Mouse (Mus musculus): ENCODE data around the gene Hcrtr2. TPM values are rescaled to one million over a fixed set of nuclear protein-coding genes. Genes with fewer than 3 reads are reported as not detected.

The Hcrtr2 gene
- polyA plus RNA-seq (2015; fragmentation: Nextera tagmentation; extraction: Ambion mirVana), result 1.5 and 2.1 TPM in 2 replicates

DNA sequence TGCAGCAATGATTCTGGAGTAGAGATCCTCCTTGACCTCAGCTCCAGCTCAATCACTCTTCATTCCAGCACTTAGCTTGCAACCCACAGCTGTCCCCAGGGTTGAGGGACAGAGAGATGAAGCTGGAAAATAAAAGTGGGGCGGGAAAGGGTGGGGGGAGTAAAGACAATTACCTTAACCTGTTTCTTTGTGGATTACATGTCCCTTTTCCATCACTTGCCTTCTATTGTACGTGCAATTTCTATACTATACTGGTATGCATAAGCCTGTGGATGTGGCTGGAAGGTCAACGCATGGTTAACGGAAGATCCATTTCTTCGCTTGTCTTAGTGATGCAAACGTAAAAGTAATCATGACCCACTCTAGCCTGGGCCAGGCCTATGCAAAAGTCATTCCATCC is at the start of gene Hcrtr2:
TSS of gene Hcrtr2 (minus strand) at position 101 of the 400 bp plus-strand sequence.
- peak within 1 kb of the TSS; percentile 52 for H3K4me3 ChIP-seq
- no peaks in the 10 kb centered on the region for H3K9me3 ChIP-seq
- H3K27ac ChIP-seq, result no peak within 1 kb of the TSS
- H3K9ac ChIP-seq, result peak within 1 kb of the TSS; percentile 58
- peaks cover 45% of the 10 kb centered on the region for H3K27me3 ChIP-seq
- WGBS, result 70% methylated on average over 6 of the region's 6 CpGs
- no peaks in the 10 kb centered on the region for H3K36me3 ChIP-seq
- no peak for ATAC-seq (ENCODE audit: insufficient number of reproducible peaks, insufficient read depth, low FRiP score, low TSS enrichment, low read depth)
- peaks cover 9% of the 10 kb centered on the region for H3K4me1 ChIP-seq
- peak within 1 kb of the TSS; percentile 90 for H3K4me2 ChIP-seq

DNA sequence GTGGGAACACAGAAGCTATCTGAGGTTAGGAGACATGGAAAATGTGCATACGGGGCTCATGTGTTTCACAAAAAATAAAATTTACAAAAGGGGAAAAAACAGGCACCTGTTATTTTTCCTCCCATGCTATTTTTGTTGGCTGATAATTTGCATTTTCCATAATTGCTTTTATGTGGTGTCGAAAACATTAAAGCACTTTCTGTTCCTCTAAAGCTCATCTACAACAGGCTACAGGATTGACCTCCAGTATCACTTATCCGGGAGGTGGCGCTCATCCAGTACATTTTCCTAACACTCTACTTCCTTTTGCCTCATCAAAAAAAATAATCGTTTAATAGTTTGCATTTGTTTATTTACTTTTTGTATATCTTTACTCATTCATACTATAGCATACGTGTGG is 41.2 kb upstream of the Hcrtr2 start:
- Histone ChIP-seq H3K27ac (no peak overlapping the region), H3K9ac (no peak overlapping the region), H3K4me3 (no peak overlapping the region), H3K4me1 (no peaks in the 10 kb centered on the region), H3K9me3 (no peaks in the 10 kb centered on the region), H3K4me2 (no peak overlapping the region), H3K27me3 (no peaks in the 10 kb centered on the region), H3K36me3 (no peaks in the 10 kb centered on the region)
- 87% methylated on average over 6 of the region's 6 CpGs for WGBS
- no peak for ATAC-seq (ENCODE audit: insufficient number of reproducible peaks, insufficient read depth, low FRiP score, low TSS enrichment, low read depth)

DNA sequence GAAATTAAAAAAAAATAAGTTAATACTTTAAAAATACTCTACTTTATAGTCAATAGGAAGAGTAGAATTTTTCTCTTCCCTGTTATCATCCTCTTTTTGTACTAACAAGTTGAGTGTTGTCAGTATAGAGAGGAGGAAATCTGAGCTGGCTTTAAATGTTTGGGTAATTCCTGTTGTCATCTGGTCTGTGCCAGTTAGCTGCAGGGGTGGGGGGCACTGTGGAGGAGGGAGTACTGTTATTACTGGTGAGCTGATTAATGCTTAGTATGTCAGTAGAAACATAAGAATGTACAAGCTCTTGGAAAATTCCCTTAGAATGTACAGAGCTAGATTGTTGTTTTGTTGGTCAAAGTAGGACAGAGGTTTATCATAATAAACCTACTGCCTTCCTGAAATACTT is 36.7 kb upstream of the Hcrtr2 start:
- no peak for ATAC-seq (ENCODE audit: insufficient number of reproducible peaks, insufficient read depth, low FRiP score, low TSS enrichment, low read depth)
- Histone ChIP-seq H3K4me2 (no peak overlapping the region), H3K27ac (no peak overlapping the region)

GRCm38 (mm10) chr9:76352346-76352745 is 28.7 kb upstream of the Hcrtr2 start:
- H3K4me1 ChIP-seq, result no peaks in the 10 kb centered on the region
- no peak overlapping the region for H3K9ac ChIP-seq
- no peaks in the 10 kb centered on the region for H3K9me3 ChIP-seq
- WGBS, result 69% methylated on average over 3 of the region's 3 CpGs
- ATAC-seq (ENCODE audit: insufficient number of reproducible peaks, insufficient read depth, low FRiP score, low TSS enrichment, low read depth), result no peak
- no peak overlapping the region for H3K4me3 ChIP-seq
- H3K27me3 ChIP-seq, result no peaks in the 10 kb centered on the region
- no peak overlapping the region for H3K27ac ChIP-seq
- H3K36me3 ChIP-seq, result no peaks in the 10 kb centered on the region
- H3K4me2 ChIP-seq, result no peak overlapping the region

More for the DNA sequence above, 36.7 kb upstream of the Hcrtr2 start:
- H3K9me3 ChIP-seq, result no peaks in the 10 kb centered on the region
- H3K4me1 ChIP-seq, result no peaks in the 10 kb centered on the region
- H3K9ac ChIP-seq, result no peak overlapping the region
- H3K36me3 ChIP-seq, result no peaks in the 10 kb centered on the region
- no peak overlapping the region for H3K4me3 ChIP-seq
- no peaks in the 10 kb centered on the region for H3K27me3 ChIP-seq

- H3K4me2 ChIP-seq, result no peak overlapping the region
- no peaks in the 10 kb centered on the region for H3K4me1 ChIP-seq
- ATAC-seq (ENCODE audit: insufficient number of reproducible peaks, insufficient read depth, low FRiP score, low TSS enrichment, low read depth), result no peak
- no peaks in the 10 kb centered on the region for H3K9me3 ChIP-seq
- H3K4me3 ChIP-seq, result no peak overlapping the region
- no peaks in the 10 kb centered on the region for H3K27me3 ChIP-seq
- no peaks in the 10 kb centered on the region for H3K36me3 ChIP-seq
- H3K27ac ChIP-seq, result no peak overlapping the region
- no peak overlapping the region for H3K9ac ChIP-seq
- WGBS, result 86% methylated on average over 1 of the region's 1 CpGs
Measured at GRCm38 (mm10) chr9:76347298-76347697, 23.6 kb upstream of the Hcrtr2 start.

GRCm38 (mm10) chr9:76331081-76331480 is 7.4 kb upstream of the Hcrtr2 start:
- no peak overlapping the region for H3K27ac ChIP-seq

DNA sequence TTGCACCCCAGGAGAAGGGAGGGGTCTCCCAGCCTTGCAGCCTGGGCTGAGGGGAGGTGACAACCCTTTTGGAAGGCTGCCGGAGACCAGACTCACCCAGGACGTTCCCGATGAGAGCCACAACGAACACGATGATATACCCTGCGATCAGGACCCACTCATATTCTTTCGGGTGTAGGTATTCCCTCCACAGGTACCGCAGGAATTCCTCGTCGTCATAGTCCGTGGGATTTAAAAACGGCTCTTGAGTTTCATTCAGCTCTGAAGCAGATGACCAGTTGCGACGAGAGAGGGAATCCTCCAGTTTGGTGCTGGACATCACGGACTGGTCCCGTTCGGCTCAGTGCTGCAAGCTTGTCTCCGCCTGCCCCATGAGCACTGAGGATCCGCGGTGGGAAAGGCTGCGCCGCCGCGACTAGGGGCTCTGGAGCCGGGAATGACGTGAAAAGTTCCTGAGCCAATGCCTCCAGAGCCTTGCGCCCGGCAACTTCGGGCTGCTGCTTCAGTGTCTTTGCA is 412 bp downstream of the Hcrtr2 start:
- Histone ChIP-seq H3K27ac (no peak overlapping the region), H3K4me1 (peaks cover 9% of the 10 kb centered on the region), H3K9ac (peak overlapping the region; percentile 58), H3K4me2 (peak overlapping the region; percentile 90), H3K27me3 (peaks cover 45% of the 10 kb centered on the region), H3K9me3 (no peaks in the 10 kb centered on the region), H3K4me3 (peak overlapping the region; percentile 52), H3K36me3 (no peaks in the 10 kb centered on the region)
- 0 out of 2 replicates have a peak, but pooled peaks have one; percentile 26 for ATAC-seq (ENCODE audit: insufficient number of reproducible peaks, insufficient read depth, low FRiP score, low TSS enrichment, low read depth)
- under 1% methylated on average over 29 of the region's 29 CpGs for WGBS

More at GRCm38 (mm10) chr9:76331081-76331480, 7.4 kb upstream of the Hcrtr2 start:
- WGBS, result 77% methylated on average over 1 of the region's 1 CpGs
- Histone ChIP-seq H3K36me3 (no peaks in the 10 kb centered on the region), H3K9ac (no peak overlapping the region), H3K9me3 (no peaks in the 10 kb centered on the region), H3K27me3 (no peaks in the 10 kb centered on the region), H3K4me2 (no peak overlapping the region), H3K4me1 (no peaks in the 10 kb centered on the region), H3K4me3 (no peak overlapping the region)
- no peak for ATAC-seq (ENCODE audit: insufficient number of reproducible peaks, insufficient read depth, low FRiP score, low TSS enrichment, low read depth)

- Histone ChIP-seq H3K9me3 (no peaks in the 10 kb centered on the region), H3K27me3 (peaks cover 45% of the 10 kb centered on the region), H3K4me3 (peak overlapping the region; percentile 52), H3K4me2 (peak overlapping the region; percentile 90), H3K4me1 (peaks cover 9% of the 10 kb centered on the region), H3K36me3 (no peaks in the 10 kb centered on the region), H3K27ac (no peak overlapping the region), H3K9ac (peak overlapping the region; percentile 58; the same call in 1 of the 2 replicates)
- WGBS, result 5% methylated on average over 24 of the region's 24 CpGs
- no peak for ATAC-seq (ENCODE audit: insufficient number of reproducible peaks, insufficient read depth, low FRiP score, low TSS enrichment, low read depth)
Measured at GRCm38 (mm10) chr9:76322122-76323052, 1.3 kb downstream of the Hcrtr2 start.

- ATAC-seq (ENCODE audit: insufficient number of reproducible peaks, insufficient read depth, low FRiP score, low TSS enrichment, low read depth), result no peak
- no peaks in the 10 kb centered on the region for H3K36me3 ChIP-seq
- H3K27me3 ChIP-seq, result peaks cover 45% of the 10 kb centered on the region
- H3K4me3 ChIP-seq, result no peak overlapping the region; the same call in 1 of the 2 replicates
- no peaks in the 10 kb centered on the region for H3K9me3 ChIP-seq
- no peak overlapping the region for H3K4me2 ChIP-seq
- H3K27ac ChIP-seq, result no peak overlapping the region
- 83% methylated on average over 4 of the region's 4 CpGs for WGBS
- no peak overlapping the region for H3K9ac ChIP-seq
- peaks cover 9% of the 10 kb centered on the region for H3K4me1 ChIP-seq
Measured at GRCm38 (mm10) chr9:76321589-76321988, 2.1 kb downstream of the Hcrtr2 start.

- Histone ChIP-seq H3K9ac (no peak overlapping the region), H3K4me2 (no peak overlapping the region), H3K36me3 (no peaks in the 10 kb centered on the region), H3K9me3 (no peaks in the 10 kb centered on the region), H3K27ac (no peak overlapping the region), H3K27me3 (peaks cover 45% of the 10 kb centered on the region), H3K4me1 (peaks cover 9% of the 10 kb centered on the region), H3K4me3 (no peak overlapping the region)
- WGBS, result 78% methylated on average over 1 of the region's 1 CpGs
- no peak for ATAC-seq (ENCODE audit: insufficient number of reproducible peaks, insufficient read depth, low FRiP score, low TSS enrichment, low read depth)
Measured at GRCm38 (mm10) chr9:76320755-76321154, 2.9 kb downstream of the Hcrtr2 start.

- Histone ChIP-seq H3K9me3 (no peaks in the 10 kb centered on the region), H3K27ac (no peak overlapping the region), H3K27me3 (peaks cover 30% of the 10 kb centered on the region), H3K9ac (no peak overlapping the region), H3K36me3 (no peaks in the 10 kb centered on the region), H3K4me1 (peaks cover 9% of the 10 kb centered on the region), H3K4me2 (no peak overlapping the region), H3K4me3 (no peak overlapping the region)
- 72% methylated on average over 4 of the region's 4 CpGs for WGBS
- ATAC-seq (ENCODE audit: insufficient number of reproducible peaks, insufficient read depth, low FRiP score, low TSS enrichment, low read depth), result no peak
Measured at GRCm38 (mm10) chr9:76318302-76318701, 5.4 kb downstream of the Hcrtr2 start.

DNA sequence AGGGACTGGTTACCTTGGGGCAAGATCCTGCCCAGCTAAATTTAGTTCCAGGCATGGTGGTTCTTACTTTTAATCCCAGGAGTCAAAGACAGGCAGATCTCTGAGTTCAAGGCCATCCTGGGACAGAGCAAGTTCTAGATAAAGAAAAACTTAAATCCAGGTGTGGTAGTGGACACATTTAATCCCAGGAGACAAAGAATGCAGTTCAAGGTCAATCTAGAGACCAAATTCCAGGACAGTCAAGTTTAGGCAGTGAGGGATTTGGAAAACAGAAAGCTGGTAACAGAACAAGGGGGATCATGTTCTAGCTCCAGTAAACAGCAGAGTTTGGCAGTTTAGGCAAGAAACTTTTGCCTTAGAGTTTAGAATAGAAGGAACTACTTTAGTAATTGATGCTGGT is 8.6 kb downstream of the Hcrtr2 start:
- H3K36me3 ChIP-seq, result no peaks in the 10 kb centered on the region
- no peak overlapping the region for H3K27ac ChIP-seq
- H3K9me3 ChIP-seq, result no peaks in the 10 kb centered on the region
- no peak overlapping the region for H3K4me3 ChIP-seq
- no peak overlapping the region for H3K9ac ChIP-seq
- ATAC-seq (ENCODE audit: insufficient number of reproducible peaks, insufficient read depth, low FRiP score, low TSS enrichment, low read depth), result no peak
- H3K4me2 ChIP-seq, result no peak overlapping the region
- no peaks in the 10 kb centered on the region for H3K4me1 ChIP-seq
- H3K27me3 ChIP-seq, result no peaks in the 10 kb centered on the region

Data from embryonic facial prominence, embryonic 13.5 days (tissue).